Mouse (Mus musculus) left cerebral cortex, adult 9 months (tissue): Measurements from ENCODE around the gene Ndrg4.

Experiments
- DNase-seq, 2 experiments: peaks; one replicate each; pipeline ENCODE4 v3.0.0; 2022; ENCODE audit warnings: low spot score in 2 of 2

Gene Ndrg4

GRCm38 (mm10) chr8:95716546-95717335, 40.0 kb downstream of the Ndrg4 start:
- DNase-seq: peak in 1 of 2 experiments; percentile 19

DNA sequence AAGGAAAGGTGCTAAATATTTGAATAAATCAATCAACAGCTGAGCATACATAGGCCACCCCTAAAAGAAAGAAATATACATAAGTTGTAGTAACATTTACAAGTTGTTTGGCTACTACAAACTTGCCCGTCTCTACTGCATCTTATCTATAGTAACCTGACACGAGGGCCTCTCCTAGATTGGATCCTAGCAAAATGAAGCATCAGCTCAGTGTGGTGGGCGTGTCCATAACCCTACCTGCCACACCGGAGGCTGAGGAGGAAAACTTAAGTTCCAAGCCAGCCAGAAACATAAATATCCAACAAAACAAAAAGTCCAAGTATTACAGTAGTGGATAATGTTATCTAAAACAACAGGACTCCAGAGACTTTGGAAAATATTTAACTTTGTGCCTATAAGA, 50.8 kb downstream of the Ndrg4 start:
- DNase-seq: no peak

DNA sequence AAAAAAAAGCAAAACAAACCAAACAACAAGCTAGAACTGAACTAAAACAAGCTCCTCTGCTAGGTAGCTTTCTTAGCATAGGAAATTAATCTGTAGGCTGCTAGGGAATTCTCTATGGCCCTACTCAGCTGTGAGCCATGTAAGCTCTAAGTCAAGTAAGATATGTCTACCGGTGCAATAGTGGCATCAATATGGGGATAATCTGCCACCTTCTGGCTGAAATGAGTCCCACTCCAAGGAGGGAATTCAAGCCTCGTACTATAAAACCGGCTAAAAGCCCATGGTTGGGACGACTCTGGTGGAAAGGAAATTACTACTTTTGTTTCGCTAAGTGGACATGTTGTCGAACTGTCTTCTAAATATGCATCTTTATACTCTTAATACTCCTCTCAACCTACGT, 61.8 kb downstream of the Ndrg4 start:
- DNase-seq: no peak

- no peak for DNase-seq
Measured at GRCm38 (mm10) chr8:95741732-95742131, 65.0 kb downstream of the Ndrg4 start.

DNA sequence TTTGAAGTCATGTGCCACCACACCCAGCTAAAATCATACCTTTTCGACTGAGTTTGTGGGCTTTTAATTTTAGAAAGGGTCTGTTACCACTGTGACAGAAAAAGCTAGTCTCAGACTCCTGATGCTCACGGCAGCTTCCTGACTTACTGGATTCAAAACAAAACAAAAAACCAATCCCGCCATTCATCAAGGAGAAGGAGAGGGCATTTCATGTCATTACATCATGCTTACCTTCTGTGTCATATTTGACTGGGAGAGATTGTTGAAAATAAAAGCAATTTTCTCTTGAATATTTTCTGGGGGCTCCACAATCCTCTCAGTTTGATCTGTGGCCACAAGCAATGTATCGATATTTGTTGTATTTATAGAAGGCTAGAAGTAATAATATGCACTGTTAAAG, 71.2 kb downstream of the Ndrg4 start:
- no peak for DNase-seq

DNA sequence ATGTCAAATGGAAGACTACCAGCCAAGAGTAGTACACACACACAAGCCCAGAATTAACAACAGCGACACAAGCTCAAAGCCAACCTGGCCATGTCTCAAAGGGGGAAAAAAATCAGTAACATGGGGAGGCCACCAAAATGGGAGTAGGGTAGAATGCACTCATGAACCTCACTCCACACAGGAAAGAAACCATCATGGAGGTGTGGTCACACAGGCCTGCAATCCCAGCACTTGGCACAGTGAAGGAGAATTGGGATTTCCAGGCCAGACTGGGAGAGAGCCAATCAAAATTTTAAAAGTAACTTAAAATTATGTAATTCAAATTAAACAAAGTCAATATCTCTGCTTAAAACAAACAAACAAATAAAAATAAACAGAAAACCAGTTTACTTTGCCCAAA, 75.1 kb downstream of the Ndrg4 start:
- DNase-seq: no peak

DNA sequence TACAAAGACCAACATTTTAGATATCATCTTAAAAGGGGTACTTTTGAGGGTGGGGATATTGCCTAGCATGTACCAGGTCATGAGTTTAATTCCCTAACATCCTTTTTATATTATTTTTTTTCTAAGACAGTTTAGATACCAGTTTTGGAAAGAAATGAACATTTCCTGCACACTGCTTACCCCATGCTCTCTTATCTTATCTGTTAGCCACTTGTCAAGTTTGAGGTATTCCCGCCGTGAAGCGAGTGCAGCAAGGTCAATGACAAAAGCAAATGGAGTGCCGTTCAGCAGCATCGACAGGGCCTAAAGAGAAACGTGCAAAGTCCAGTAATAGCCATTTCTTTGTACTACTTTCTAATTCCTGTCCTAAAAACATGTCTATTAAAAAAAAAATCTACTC, 83.5 kb downstream of the Ndrg4 start:
- no peak for DNase-seq

DNA sequence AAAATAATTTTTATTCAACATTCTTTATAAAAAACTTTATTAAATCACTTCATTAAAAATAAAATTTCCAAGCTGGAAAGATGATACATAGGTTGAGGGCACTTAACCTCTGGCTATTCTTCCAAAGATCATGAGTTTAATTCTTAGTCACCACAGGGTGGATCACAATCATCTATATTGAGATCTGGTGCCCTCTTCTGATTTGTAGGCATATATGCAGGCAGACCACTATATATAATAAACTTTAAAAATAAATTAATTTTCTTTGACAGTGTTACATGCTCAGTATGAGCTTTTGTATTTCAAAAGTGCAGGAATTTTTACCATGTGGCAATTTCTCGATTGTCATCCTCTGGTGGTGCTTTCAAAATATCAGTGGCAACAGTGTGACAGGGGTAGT, 87.4 kb downstream of the Ndrg4 start:
- DNase-seq: no peak
